Mouse (Mus musculus): ENCODE data around the gene Gm30302.
"Not testable (repeated sequence)": the region's sequence is repeated elsewhere in the genome, so short reads cannot be mapped to it uniquely, and the experiment has no call there.

The Gm30302 gene

DNA sequence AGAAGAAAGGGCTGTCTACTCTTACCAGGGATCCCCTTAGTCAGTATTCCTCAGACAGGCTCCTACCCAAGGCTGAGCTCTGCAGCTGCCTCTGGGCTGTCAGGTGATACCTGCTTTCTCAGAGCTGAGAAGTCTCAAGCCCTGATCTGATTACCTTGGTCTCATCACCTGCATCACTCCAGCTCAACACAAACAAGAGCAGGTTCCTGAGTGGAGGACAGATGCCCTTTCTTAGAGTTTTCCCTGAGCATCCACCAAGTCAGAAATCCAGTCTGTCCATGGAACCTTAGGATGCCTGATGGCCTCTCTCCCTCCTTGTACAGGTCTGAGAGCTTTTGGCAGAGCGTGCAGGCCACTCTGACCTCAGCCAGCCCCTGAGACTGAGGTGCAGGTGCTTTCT, at the start of gene Gm30302:
Gm30302 (minus strand) TSS at position 101 of the 400 bp plus-strand sequence.
- DNase-seq (ENCODE audit: low spot score in 2 of 2), result no peak

- no peak for DNase-seq (ENCODE audit: low spot score in 2 of 2)
Measured at GRCm38 (mm10) chr13:49846751-49847150, 48.0 kb upstream of the Gm30302 start.

DNA sequence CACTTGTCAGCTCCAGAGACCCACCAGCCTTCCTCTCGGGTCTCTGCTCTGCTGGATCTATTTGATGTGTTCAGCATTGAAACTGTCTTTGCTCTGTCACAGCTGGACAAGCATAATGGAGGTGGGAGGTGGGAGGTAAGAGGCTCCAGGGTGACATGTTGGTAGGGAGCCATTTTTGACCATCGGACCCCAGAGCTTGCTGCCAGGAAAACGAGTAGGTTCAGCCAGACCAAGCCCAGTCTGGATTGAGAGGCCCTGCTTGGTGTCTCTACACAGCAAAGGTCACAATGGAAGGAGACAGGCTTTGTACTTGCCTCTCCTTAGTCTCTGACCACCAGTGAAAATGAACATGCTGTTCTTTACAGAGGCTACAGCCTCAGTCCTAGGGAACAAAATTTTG, 47.3 kb upstream of the Gm30302 start:
- DNase-seq (ENCODE audit: low spot score in 2 of 2), result no peak

DNA sequence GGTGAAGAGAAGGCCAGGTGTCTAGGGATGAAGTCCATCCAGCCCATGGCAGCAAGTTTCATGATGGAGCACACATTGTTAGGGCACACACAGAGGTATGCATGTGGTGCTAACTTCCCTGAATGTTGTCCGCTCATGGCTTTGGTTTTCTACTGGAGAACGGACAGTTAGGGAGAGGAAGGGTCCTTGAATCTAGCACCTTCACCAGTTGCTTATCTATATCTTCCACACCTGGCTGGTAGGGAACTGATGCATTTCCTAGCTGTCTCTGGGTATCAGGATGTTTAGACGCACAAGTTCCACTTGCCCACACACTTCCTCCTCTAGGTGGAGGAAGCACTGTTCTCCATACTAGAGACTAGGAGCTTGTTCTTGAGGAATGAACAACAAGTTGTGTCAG, 46.9 kb upstream of the Gm30302 start:
- no peak for DNase-seq (ENCODE audit: low spot score in 2 of 2)

DNA sequence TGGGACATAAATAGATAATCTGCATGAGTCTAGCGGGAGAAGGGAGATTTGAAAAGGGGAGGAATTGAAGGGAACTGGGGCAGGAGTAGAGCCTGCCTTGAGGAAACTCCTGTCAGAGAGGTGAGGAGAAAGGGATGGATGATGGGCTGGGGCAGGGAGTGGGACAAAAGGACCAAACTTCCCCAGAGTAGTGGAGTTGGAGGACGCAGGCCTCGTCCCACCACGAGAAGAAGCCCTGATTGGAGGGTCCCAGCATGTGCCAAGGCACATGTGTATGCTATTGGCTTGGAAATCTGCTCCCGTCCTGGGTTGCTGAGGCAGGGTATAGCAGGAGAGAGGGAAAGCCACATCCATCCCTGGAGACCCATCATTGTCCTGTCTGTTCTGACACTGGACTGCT, 45.3 kb upstream of the Gm30302 start:
- DNase-seq (ENCODE audit: low spot score in 2 of 2), result no peak

GRCm38 (mm10) chr13:49841186-49841585, 42.4 kb upstream of the Gm30302 start:
- DNase-seq (ENCODE audit: low spot score in 2 of 2), result no peak

- no peak for DNase-seq (ENCODE audit: low spot score in 2 of 2)
Measured at GRCm38 (mm10) chr13:49830355-49830754, 31.6 kb upstream of the Gm30302 start.

DNA sequence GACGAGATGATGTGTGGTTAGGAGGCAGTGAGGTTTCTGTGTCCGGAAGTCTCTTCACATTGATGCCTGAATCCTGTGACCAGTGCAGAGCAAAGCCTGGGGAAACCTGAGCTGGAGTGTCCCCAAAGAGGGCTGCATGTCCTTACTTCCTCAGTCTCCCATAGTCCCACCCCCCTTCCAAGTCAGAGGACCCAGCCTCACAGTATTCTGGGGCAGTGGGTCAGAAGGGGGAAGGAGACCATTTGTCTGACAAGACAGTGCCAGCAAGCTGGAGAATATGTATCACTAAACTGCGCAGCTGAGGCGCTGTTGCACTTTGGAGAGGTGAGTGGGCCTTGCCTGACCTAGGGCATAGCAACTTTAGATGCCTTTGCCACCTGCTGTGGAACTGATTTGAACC, 26.5 kb upstream of the Gm30302 start:
- no peak for DNase-seq (ENCODE audit: low spot score in 2 of 2)

DNA sequence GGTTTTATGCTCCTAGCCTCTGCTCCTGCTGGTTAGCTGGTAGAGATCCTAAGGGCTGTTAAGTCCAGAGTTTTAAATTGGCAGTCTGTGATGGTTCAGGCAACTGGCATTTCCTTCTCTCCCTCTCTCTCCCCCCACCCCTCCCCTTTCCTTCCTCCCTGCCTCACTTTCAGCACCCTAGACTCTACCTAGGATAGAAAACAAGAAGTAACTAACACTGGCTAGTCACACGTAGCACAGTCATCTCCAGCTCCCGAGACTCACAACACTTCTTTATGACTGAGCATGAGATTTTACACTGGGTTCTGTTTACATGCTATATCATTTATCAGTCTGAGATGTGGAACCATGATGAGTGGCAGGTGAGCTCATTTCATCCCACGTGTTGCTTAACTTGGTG, 16.2 kb upstream of the Gm30302 start:
- DNase-seq (ENCODE audit: low spot score in 2 of 2), result no peak

- no peak for DNase-seq (ENCODE audit: low spot score in 2 of 2)
Measured at GRCm38 (mm10) chr13:49814420-49814819, 15.6 kb upstream of the Gm30302 start.

- DNase-seq (ENCODE audit: low spot score in 2 of 2), result no peak
Measured at GRCm38 (mm10) chr13:49807146-49807545, 8.3 kb upstream of the Gm30302 start.

GRCm38 (mm10) chr13:49788563-49789393, 10.0 kb downstream of the Gm30302 start:
- no peak for DNase-seq (ENCODE audit: low spot score in 2 of 2)

DNA sequence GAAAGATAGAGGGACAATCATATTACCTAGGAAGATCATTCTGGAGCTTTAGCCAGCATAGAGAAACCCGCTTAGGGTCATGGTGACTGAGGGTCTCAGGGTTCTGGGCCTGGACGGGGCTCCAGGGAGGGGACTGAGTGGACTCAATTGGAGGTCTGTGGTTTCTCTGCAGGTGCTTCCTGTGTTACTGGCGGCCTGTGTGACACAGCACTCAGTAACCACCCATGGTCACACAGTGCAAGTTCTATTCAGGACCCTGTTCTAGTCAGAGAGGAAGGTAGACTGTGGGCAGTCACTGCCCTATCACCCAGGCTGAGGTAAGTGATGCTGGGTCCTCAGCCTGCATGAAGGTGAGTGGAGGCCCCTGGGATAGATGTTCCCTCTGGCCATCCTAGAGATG, 14.9 kb downstream of the Gm30302 start:
- DNase-seq (ENCODE audit: low spot score in 2 of 2), result no peak

DNA sequence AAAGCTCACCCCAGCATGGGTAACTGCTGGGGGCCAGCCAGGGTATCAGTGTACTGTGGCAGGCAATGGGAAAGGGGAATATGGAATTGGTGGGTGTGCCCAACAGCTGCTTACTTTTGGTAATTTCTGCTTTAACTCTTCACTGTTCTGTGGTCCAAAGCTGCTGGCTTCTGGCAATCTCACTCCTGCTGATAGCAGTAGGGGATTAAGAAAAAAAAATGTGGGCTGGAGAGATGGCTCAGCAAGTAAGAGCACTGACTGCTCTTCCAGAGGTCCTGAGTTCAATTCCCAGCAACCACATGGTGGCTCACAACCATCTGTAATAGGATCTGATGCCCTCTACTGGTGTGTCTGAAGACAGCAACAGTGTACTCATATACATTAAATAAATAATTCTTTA, 27.3 kb downstream of the Gm30302 start:
- DNase-seq (ENCODE audit: low spot score in 2 of 2), result not testable (repeated sequence)

GRCm38 (mm10) chr13:49769111-49769510, 29.7 kb downstream of the Gm30302 start:
- no peak for DNase-seq (ENCODE audit: low spot score in 2 of 2)

DNA sequence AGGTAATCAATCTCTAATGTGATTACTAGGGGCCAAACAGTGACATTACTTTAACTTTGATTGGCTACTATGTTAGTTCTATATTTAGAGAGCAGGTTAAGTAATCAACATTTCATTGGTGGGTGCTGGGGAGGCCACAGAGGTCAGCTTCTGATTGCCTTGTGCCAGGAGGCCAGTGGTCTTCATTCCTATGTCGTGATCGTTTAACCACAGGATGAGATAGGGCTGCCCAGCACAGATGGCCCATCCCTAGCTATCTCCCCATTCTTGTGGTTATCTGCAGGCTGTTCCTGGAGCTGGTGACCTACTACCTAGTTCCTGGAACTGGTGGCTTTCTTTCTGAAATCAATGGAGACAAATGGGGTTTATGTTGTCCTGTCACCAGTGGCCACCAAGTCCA, 30.8 kb downstream of the Gm30302 start:
- DNase-seq (ENCODE audit: low spot score in 2 of 2), result no peak

- no peak for DNase-seq (ENCODE audit: low spot score in 2 of 2)
Measured at GRCm38 (mm10) chr13:49766269-49766668, 32.5 kb downstream of the Gm30302 start.

GRCm38 (mm10) chr13:49765306-49765705, 33.5 kb downstream of the Gm30302 start:
- no peak for DNase-seq (ENCODE audit: low spot score in 2 of 2)

DNA sequence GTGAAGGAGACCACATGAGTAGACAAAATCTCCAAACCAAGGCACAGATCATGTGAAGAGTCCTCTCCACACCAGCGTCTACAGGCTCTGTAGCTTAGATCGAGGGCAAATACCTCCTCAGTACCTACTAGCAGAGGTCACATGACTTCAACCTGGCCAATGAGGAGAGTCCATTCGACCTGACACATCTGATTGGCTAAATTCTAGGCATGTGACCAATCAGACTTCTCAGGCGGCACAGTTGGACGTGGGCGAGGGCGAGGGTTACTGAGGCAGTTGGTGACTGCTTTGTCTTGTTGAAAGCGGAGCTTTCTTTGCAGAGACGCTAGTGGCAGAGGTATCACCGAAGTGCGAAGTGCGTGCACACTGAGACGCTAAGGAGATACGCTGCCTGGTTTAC, 36.6 kb downstream of the Gm30302 start:
- no peak for DNase-seq (ENCODE audit: low spot score in 2 of 2)

- no peak for DNase-seq (ENCODE audit: low spot score in 2 of 2)
Measured at GRCm38 (mm10) chr13:49760675-49761074, 38.1 kb downstream of the Gm30302 start.

DNA sequence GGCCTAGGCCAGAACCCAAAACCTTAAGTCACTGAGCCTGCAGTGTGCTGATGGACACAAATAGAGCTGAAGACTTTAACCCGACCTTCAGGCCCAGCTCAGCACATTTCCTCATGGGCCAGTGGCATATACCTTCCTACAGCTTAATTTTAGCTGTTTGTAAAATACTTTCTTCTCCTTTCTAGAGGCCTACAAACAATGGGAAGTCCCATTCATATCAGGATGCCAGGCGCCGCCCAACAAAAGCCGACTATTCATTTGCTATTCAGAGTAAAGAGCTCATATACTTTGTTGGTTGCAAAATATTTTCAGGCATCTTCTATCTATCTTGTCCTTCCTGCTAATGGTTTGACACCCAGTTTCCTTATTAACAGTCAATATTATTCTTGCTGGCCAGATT, 40.8 kb downstream of the Gm30302 start:
- no peak for DNase-seq (ENCODE audit: low spot score in 2 of 2)

- no peak for DNase-seq (ENCODE audit: low spot score in 2 of 2)
Measured at GRCm38 (mm10) chr13:49756591-49756990, 42.2 kb downstream of the Gm30302 start.

DNA sequence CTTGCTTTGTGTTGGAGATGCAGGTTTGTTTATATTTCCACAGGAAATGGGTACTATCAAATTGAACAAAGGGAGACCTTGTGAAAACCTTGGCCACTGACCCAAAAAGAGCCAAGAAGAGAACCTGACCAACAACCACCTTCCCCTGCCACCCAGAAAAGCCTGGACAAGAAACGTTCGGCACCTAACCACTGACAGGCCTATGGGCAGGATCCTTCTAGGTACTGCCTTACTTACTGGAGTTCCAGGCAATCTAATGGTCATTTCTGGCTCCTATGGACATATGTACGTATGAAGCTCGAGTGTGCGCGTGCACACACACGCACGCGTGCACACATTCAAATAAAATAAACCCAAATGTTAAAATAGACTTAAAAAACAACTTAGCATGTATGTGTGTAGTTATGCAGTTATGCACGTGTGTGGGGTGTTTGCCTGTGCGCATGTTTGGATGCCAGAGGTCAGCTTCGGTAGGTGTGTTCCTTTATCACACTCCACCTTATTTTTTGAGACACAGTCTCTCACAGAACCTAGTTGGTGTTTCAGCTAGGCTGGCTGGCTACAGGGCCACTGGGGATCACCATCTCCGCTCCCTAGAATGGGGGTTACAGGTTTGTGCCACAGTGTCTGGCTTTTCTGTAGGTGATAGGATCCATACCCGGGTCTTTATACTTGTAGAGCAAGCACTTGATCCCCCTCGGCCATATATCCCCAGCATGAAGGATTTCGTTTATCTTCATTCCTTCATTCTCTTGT, 57.3 kb downstream of the Gm30302 start:
- no peak for DNase-seq (ENCODE audit: low spot score in 2 of 2)
